Comparison of ENCODE assay signal across 10 mouse cellular contexts in the genomic region with DNA sequence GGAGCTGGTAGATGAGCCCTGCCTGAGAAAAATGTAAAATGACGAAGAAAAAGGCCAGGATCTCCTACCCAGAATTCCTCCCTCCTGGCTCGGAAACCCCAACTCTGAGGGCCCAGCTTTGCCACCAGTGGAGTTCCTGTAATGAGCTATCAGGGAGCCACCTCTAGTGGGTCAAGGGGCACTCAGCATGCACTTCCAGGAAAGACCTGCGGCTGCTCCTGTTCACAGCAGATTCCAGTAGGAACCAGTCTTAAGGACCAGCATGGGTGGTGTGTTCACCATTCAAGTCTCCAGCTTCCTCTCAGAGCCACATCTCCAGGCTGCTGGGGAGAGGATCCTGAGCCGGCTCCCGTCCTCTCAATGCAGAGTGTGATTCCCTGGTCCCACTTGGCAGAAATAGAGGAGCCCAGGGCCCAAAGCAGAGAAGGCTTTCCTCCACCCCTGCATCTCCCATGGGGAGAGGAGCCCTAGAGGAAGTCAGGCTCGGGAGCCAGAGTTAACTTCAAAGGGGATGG. TPM values are rescaled to one million over a fixed set of nuclear protein-coding genes. Genes with fewer than 3 reads are reported as not detected.
DNase-seq lines count a peak whose midpoint lies in the region; ATAC-seq and TF ChIP-seq lines count a peak whose summit lies in the region.
"Had no signal": no experiment of that assay in that cellular context is flagged by ENCODE, and none has a peak within 500 bp of the region (broad histone marks: within the 10 kb centered on the region; RNA-seq: fewer than 3 reads in every experiment).

No protein-coding gene starts in this region.

- TF ChIP-seq CTCF in kidney, postnatal 0 days (IDR thresholded peaks at IDR 0.05; ENCODE audit: low read depth) = no peak
- no peak for TF ChIP-seq CTCF in small intestine, adult 2 months (IDR thresholded peaks at IDR 0.05; ENCODE audit: extremely low read depth, insufficient read length, insufficient replicate concordance, low read depth, low read length)

- 53% methylated on average over 6 of the region's 6 CpGs for WGBS in kidney, postnatal 0 days
- WGBS in embryonic facial prominence, embryonic 13.5 days = 51% methylated on average over 6 of the region's 6 CpGs
- WGBS in small intestine, adult 2 months = 54% methylated on average over 6 of the region's 6 CpGs

- no peak for TF ChIP-seq POLR2A in small intestine, adult 2 months (IDR thresholded peaks at IDR 0.05; ENCODE audit: low read depth, low read length)

- no peaks in the 10 kb centered on the region for H3K27me3 ChIP-seq in kidney, postnatal 0 days (ENCODE audit: insufficient read depth, low read length)
- H3K27me3 ChIP-seq in embryonic facial prominence, embryonic 13.5 days = no peaks in the 10 kb centered on the region
- peaks cover 9% of the 10 kb centered on the region for H3K27me3 ChIP-seq in small intestine, adult 2 months (ENCODE audit: control insufficient read depth, insufficient read depth, low read length)

- H3K36me3 ChIP-seq in kidney, postnatal 0 days (ENCODE audit: insufficient read depth, low read length) = no peaks in the 10 kb centered on the region
- peaks cover 7% of the 10 kb centered on the region; the same call in 1 of the 2 replicates for H3K36me3 ChIP-seq in embryonic facial prominence, embryonic 13.5 days
- no peaks in the 10 kb centered on the region for H3K36me3 ChIP-seq in small intestine, adult 2 months (ENCODE audit: control insufficient read depth, insufficient read depth, low read length)
- H3K36me3 ChIP-seq: liver, embryonic 12.5 days had no signal

- DNase-seq in kidney, postnatal 0 days (ENCODE audit: low spot score) = no peak
- no peak for DNase-seq in kidney, adult 9 months
- DNase-seq in kidney, postnatal 14 days = peak; percentile 33
- DNase-seq in thymus, postnatal 14 days = no peak
- no peak for DNase-seq in cerebellum, postnatal 10 days
- DNase-seq: right cerebral cortex, postnatal 25 days had no signal

- no peaks in the 10 kb centered on the region for H3K9me3 ChIP-seq in kidney, postnatal 0 days (replicated peaks; ENCODE audit: low read length)
- no peaks in the 10 kb centered on the region for H3K9me3 ChIP-seq in embryonic facial prominence, embryonic 13.5 days
- H3K9me3 ChIP-seq: liver, embryonic 12.5 days had no signal

- no peak for ATAC-seq in kidney, postnatal 0 days (replicated peaks; ENCODE audit: low FRiP score, low read depth)
- ATAC-seq in embryonic facial prominence, embryonic 13.5 days (ENCODE audit: insufficient number of reproducible peaks, insufficient read depth, low FRiP score, low TSS enrichment, low read depth) = no peak
- ATAC-seq: liver, embryonic 12.5 days had no signal

- 0 out of 2 replicates have a peak, but pooled peaks cover 6% of the 10 kb centered on the region for H3K4me1 ChIP-seq in kidney, postnatal 0 days (replicated peaks; ENCODE audit: insufficient read depth, low read length)
- H3K4me1 ChIP-seq in embryonic facial prominence, embryonic 13.5 days = peaks cover 45% of the 10 kb centered on the region
- peaks cover 5% of the 10 kb centered on the region for H3K4me1 ChIP-seq in small intestine, adult 2 months (ENCODE audit: control insufficient read depth, insufficient read depth, insufficient read length, low read length)

- H3K27ac ChIP-seq in kidney, postnatal 0 days = peak overlapping the region; percentile 54
- no peak overlapping the region for H3K27ac ChIP-seq in embryonic facial prominence, embryonic 13.5 days
- H3K27ac ChIP-seq in small intestine, adult 2 months (ENCODE audit: insufficient read depth, low read depth, low read length) = no peak overlapping the region
- H3K27ac ChIP-seq: liver, embryonic 12.5 days had no signal

- peak overlapping the region; percentile 62 for H3K4me2 ChIP-seq in kidney, postnatal 0 days (ENCODE audit: low read length)
- peak overlapping the region; percentile 87 for H3K4me2 ChIP-seq in embryonic facial prominence, embryonic 13.5 days
- H3K4me2 ChIP-seq: liver, embryonic 12.5 days had no signal

- peak overlapping the region; percentile 40; the same call in 1 of the 2 replicates for H3K4me3 ChIP-seq in kidney, postnatal 0 days (replicated peaks; ENCODE audit: low read depth, low read length)
- peak overlapping the region; percentile 58 for H3K4me3 ChIP-seq in embryonic facial prominence, embryonic 13.5 days
- peak overlapping the region; percentile 19 for H3K4me3 ChIP-seq in small intestine, adult 2 months (ENCODE audit: low read depth, low read length)
- H3K4me3 ChIP-seq: liver, embryonic 12.5 days; myocyte had no signal

- 0 out of 2 replicates have a peak overlapping the region, but pooled peaks have one; percentile 59 for H3K9ac ChIP-seq in kidney, postnatal 0 days (ENCODE audit: low read depth, low read length)
- peak overlapping the region; percentile 73 for H3K9ac ChIP-seq in embryonic facial prominence, embryonic 13.5 days
- H3K9ac ChIP-seq: liver, embryonic 12.5 days had no signal

RNA-seq across cellular contexts. Expression of gene Ptges, which starts 28.0 kb away (rescaled TPM):
- polyA plus RNA-seq in kidney, postnatal 0 days (2015; fragmentation: Nextera tagmentation; extraction: Ambion mirVana) = 44.2 and 47.9 TPM in 2 replicates
- polyA plus RNA-seq in embryonic facial prominence, embryonic 13.5 days (2015; fragmentation: Nextera tagmentation; extraction: Ambion mirVana) = 15.8 and 19.8 TPM in 2 replicates
- polyA plus RNA-seq in small intestine, adult 2 months (2012; rRNA removed) = 5.9 and 10.9 TPM in 2 replicates

RNA-seq across cellular contexts. Expression of gene Tor1b, which starts 51.1 kb away (rescaled TPM):
- polyA plus RNA-seq in kidney, postnatal 0 days (2015; fragmentation: Nextera tagmentation; extraction: Ambion mirVana) = 34.8 and 35.3 TPM in 2 replicates
- 37.2 and 37.6 TPM in 2 replicates for polyA plus RNA-seq in embryonic facial prominence, embryonic 13.5 days (2015; fragmentation: Nextera tagmentation; extraction: Ambion mirVana)
- polyA plus RNA-seq in small intestine, adult 2 months (2012; rRNA removed) = 8.0 and 8.2 TPM in 2 replicates
